28 mouse cellular contexts compared by ENCODE assay signal in the genomic region with DNA sequence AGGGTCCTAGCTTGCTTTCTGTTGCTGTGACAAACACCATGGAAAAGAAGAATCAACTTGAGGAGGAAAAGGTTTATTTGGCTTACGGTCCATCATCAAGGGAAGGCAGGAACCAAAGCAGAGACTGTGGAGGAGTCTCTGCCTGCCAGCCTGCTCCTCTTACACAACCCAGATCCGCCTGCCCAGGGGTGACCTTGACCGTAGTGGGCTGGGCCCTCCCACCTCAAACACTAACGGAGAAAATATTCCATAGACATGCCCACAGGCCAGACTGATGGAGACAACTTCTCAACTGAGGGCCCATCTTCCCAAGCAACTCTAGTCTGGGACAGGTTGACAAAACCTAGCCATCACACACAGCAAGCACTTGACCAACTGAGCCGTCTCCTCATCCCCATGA. TPM values are rescaled to one million over a fixed set of nuclear protein-coding genes. Genes with fewer than 3 reads are reported as not detected.
"Had no signal": no experiment of that assay in that cellular context is flagged by ENCODE, and none has a peak within 500 bp of the region (broad histone marks: within the 10 kb centered on the region; RNA-seq: fewer than 3 reads in every experiment).

No protein-coding gene starts in this region.

- H3K27me3 ChIP-seq: liver, embryonic 13.5 days; midbrain, embryonic 13.5 days had no signal

- H3K27ac ChIP-seq: layer of hippocampus, adult 2 months; left cerebral cortex, adult 2 months; liver, embryonic 13.5 days; macrophage; midbrain, embryonic 13.5 days had no signal

- H3K4me1 ChIP-seq: liver, embryonic 13.5 days; midbrain, embryonic 13.5 days had no signal

- H3K4me3 ChIP-seq: layer of hippocampus, adult 2 months; left cerebral cortex, adult 2 months; liver, embryonic 13.5 days; midbrain, embryonic 13.5 days had no signal

- H3K4me2 ChIP-seq: liver, embryonic 13.5 days; lung, embryonic 14.5 days; midbrain, embryonic 13.5 days had no signal

- ATAC-seq: lung, postnatal 0 days; midbrain, embryonic 13.5 days had no signal

- H3K9ac ChIP-seq: liver, embryonic 13.5 days; lung, embryonic 14.5 days; midbrain, embryonic 13.5 days had no signal

- DNase-seq: kidney, adult 18-20 months; kidney, adult 9 months; kidney, postnatal 14 days; layer of hippocampus, adult 9-11 months; layer of hippocampus, postnatal 36 days; liver, embryonic 13.5 days; lung, embryonic 14.5 days; retina, postnatal 1 day; right cerebral cortex, postnatal 25 days; thymus, adult 18-20 months; thymus, postnatal 36 days had no signal

- H3K9me3 ChIP-seq: liver, embryonic 13.5 days; midbrain, embryonic 13.5 days had no signal

- H3K36me3 ChIP-seq: liver, embryonic 13.5 days; midbrain, embryonic 13.5 days had no signal

RNA-seq across cellular contexts. Expression of a gene that starts 14.8 kb away (rescaled TPM):
- polyA plus RNA-seq: macrophage had no signal

RNA-seq across cellular contexts. Expression of a gene that starts 16.9 kb away (rescaled TPM):
- total RNA-seq: layer of hippocampus, adult 2 months; layer of hippocampus, postnatal 36 days; left cerebral cortex, adult 2 months; left cerebral cortex, postnatal 10 days; left cerebral cortex, postnatal 36 days; megakaryocyte, adult 5-6 weeks; midbrain, postnatal 0 days had no signal
- polyA plus RNA-seq: kidney, embryonic 16.5 days; large intestine, adult 2 months; limb, embryonic 11.5 days; liver, embryonic 13.5 days; lung, embryonic 14.5 days; lung, postnatal 0 days; macrophage; midbrain, embryonic 13.5 days; midbrain, postnatal 0 days; neural tube, embryonic 11.5 days; neural tube, embryonic 14.5 days; spleen, adult 2 months; stomach, embryonic 16.5 days; testis, adult 2 months had no signal

RNA-seq across cellular contexts. Expression of a gene that starts 39.8 kb away (rescaled TPM):
- total RNA-seq: megakaryocyte, adult 5-6 weeks had no signal
- polyA plus RNA-seq: liver, embryonic 13.5 days had no signal
